Mouse (Mus musculus) thymus, postnatal 36 days (tissue): ENCODE data around the gene Map1b.

Experiments
- DNase-seq, 2 experiments: peaks; one replicate each; pipeline ENCODE4 v3.0.0; 2022; ENCODE audit warnings: mixed read lengths in 2 of 2

Gene Map1b

DNA sequence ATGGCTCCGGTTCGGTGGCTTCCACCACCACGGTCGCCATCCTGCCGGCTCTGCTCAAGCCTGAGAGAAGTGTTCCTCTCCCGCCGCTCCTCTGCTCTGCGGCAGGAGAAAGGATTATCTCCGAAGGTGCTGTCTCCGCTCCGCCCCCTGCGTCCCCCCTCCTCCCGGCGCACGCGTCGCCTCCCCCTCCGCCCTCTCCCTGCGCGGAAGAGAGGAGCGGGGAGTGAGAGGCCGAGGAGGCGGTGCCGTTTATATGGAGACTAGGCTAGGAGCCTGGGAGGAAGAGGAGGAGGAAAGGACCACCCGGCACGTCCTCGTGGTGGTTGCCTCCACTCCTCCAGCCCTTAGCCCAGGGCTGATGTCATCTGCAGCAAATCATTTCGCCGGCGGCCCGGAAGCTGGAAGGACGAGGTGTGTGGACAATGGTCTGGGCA is at the start of gene Map1b:
Map1b (minus strand) TSS at position 93 of the 434 bp plus-strand sequence.
- no peak for DNase-seq

DNA sequence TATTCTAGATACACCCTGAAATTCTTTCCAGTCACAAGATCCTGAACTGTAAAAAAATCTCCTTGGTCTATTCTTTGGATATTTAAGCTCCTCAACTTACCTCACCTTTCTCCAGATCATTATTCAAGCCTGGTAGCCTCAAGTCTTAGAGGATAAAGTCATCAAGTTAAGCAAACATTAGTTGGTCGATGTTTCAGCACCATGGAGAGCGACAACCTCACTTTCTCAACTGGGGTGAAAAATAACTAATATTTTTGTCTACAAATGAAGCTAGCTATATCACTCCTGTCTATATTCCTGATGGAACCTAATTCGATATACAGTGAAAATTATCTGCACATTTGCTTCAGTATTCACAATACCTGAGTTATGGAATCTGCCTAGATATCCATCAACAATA is 48.0 kb upstream of the Map1b start:
- DNase-seq: no peak

DNA sequence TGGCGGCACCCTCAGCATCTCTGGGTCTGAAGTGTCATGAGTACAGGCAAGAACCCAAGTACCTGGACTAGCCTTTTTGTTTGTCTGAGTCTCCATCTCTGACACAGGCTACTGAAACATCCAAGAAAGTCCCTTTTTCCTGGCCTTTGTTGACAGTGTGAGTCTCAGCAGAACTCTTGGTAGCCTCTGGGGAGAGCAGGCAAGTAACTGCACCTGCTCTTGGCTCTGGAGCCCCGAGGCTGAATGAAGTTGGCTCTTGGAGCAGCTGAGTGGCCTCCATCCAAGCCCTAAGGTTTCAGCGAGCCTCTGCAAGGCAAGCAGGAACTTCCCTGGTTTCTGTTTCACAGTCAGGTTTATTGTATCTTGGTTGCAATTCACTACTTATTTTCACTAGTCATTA is 46.7 kb upstream of the Map1b start:
- DNase-seq: no peak

DNA sequence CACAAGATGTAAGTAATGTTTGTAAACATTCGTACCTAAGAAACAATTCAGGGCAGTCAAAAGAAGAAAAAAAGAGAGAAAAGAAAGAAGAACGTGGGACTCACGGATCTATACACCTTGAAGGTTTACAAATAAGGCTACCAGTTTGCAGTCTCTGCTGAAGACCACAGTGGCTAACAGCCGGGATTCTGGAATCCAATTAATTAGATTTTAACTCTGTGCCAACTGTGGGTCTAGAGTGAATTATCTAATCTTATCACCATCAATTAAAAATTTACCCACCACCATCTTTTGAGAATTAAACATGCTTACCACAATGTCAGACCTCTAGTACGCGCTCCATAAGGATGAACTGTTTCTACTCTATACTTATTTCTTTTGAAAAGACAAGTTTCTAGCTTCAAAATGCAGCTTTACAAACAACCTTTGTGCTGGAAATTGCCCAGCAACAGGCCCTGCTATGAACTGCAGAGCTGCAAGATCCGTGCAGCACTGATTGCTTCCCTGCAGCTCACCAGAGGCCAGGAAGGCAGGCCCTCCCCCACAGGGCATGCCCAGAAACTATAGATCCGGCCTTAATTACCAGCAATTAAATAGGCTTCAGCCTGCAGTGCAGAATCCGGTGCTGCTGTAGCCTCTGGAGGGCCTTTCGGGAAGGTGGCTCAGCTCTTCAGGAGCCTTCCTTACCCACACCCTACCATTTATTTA is 45.7 kb upstream of the Map1b start:
- DNase-seq: no peak

DNA sequence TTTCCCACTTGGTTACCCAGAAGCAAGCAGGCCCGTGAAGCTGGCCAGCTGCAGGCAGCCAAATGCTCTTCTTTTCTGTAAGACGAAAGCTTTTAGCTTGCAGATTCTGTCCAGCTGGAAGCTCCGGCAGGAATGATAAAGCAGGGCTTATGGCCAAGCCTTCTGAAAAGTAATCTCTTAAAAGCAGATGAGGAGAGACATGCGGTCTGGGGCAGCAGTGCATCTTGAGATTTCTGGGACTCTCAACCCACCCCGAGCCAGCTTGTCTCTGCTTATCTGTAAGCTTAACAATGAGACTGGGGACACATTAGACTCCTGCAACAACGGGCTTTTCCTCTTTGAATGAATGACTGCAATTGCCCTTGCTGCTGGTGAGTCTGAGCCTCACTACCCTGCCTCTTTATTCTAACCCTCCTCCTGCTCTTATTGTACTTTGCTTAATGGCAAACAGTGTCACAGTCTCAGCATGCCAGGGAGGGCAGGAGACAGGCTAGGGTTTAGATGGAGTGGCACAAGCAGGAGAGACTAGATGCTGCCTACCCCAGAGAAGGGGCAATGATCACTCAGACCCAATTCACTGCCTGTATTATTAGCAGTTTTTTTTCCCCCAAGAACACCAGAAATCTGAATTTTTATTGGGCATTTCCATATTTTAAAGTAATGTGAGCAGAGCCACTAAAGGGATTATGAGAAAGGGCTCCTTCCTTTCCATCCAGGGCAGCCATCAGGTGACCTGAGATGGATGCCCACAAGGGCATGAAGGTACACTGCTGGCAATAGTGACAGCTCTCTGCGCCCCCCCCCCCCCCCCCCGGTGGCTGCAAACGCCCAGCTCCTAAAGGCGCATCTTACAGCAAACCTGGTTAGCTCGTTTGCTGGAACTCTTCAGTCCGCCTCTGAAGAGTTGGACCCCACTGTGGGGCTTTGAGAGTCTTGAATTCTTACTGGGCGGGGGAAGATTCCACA is 44.6 kb upstream of the Map1b start:
- DNase-seq: no peak

DNA sequence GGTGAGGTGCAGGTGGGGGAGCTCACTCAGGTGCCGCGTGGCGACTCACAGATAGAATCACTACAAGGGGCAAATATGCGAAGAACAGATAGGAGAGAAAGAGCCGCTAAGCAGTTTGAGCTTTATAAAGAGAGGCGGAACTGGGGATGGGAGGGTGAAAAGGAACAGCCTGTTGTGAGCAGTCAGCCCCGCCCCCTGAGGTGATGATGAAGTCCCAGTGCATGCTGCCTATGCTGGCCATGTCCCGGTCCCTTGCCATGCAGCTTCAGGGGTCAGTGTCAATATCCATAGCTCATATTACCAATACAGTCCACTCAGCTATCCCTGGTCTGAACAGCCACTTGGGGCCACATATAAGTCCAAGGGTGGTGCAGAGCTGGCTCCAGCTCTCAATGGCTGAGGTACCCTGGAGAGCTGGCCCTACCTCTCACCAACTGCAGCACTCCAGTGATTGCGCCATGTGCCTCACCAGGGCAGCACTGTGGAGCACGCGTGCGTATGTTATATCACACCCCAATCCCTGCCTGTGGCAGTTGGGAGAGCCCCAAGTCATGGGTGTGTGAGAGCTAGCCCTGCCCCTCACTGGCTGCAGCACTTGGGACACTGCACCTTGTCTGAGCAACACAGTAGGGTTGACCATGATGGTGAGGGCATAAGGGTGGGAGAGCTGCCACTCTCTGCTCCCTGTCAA is 42.0 kb upstream of the Map1b start:
- DNase-seq: no peak

DNA sequence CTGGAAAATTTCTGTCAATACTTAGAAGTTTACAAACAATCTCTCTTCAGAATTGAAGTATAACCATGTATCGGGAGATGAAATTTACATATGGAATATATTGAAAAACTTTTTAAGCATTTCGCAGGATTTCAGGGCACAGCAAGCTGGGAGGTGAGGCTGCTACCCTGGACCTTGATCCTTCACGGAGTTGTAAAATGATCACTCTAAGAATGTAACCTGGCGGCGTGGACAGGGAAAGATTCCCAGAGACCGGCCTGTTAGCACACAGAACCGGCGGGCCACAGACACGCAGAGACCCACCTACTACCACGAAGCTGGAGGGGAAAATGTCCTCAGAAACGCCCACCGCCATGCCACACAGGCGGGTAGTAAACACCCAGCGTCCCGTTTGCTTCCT is 41.5 kb upstream of the Map1b start:
- no peak for DNase-seq

- DNase-seq: no peak
Observed at GRCm38 (mm10) chr13:99557331-99557730, 41.0 kb upstream of the Map1b start.

GRCm38 (mm10) chr13:99554960-99555359 is 38.6 kb upstream of the Map1b start:
- no peak for DNase-seq

DNA sequence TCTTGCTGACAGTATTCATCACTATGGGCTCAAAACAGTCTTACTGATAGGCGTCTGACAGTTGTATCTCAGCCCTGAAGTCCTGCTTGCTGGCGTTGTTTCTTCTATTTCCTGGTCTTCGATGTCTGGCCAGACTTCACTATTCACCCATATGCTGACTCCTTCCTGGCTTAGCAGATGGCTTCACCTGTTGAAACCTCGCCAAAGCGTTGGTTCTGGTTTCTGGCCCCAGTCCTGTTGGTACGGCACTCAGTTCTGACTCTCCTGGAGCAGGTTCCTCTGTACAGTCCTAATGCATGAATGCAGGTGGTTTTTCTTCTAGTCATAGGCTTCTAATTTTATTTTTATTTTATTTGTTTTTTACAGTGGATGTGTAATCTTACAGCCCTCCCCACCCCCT is 38.1 kb upstream of the Map1b start:
- no peak for DNase-seq

GRCm38 (mm10) chr13:99552381-99552780 is 36.0 kb upstream of the Map1b start:
- no peak for DNase-seq

GRCm38 (mm10) chr13:99550679-99551369 is 34.5 kb upstream of the Map1b start:
- no peak for DNase-seq

GRCm38 (mm10) chr13:99550060-99550459 is 33.7 kb upstream of the Map1b start:
- DNase-seq: no peak

DNA sequence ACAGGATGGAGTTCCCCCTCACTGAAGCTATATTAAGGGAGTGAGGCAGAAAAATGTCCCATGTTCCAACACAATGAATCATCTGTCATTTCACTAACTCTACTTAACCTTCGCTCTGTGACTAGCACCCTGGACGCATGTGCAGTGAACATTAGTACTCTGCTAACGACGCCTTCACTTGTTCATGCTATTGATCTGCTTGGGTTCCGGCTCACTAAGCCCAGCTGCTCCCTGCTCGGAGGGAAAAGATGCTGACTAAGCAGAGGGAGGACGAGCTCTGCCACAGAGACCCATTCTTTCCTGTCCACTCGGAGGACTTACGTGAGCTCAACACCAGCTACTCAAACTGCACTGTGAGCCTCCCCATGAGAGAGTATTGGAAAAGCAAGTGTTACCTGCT is 33.2 kb upstream of the Map1b start:
- no peak for DNase-seq

GRCm38 (mm10) chr13:99546832-99547231 is 30.5 kb upstream of the Map1b start:
- DNase-seq: no peak

DNA sequence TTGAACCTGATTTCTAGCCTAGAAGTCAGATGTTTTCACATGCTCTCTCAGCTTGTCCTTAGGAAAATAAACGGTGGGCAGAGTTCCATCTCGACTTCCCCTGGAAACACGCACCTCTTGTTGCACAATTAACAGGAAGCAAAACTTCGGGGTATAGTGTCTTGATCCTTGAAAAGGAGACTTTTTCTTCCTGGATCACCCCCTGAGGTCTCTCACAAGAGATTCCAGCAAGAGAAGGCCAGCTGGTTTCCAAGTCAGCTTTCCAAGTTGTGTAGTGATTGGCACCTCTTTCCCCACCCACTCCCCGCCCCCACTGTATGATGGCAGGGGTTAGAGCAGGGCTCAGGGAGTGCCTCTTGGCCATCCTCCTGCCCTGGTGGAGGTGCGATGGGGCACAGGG is 28.9 kb upstream of the Map1b start:
- no peak for DNase-seq

DNA sequence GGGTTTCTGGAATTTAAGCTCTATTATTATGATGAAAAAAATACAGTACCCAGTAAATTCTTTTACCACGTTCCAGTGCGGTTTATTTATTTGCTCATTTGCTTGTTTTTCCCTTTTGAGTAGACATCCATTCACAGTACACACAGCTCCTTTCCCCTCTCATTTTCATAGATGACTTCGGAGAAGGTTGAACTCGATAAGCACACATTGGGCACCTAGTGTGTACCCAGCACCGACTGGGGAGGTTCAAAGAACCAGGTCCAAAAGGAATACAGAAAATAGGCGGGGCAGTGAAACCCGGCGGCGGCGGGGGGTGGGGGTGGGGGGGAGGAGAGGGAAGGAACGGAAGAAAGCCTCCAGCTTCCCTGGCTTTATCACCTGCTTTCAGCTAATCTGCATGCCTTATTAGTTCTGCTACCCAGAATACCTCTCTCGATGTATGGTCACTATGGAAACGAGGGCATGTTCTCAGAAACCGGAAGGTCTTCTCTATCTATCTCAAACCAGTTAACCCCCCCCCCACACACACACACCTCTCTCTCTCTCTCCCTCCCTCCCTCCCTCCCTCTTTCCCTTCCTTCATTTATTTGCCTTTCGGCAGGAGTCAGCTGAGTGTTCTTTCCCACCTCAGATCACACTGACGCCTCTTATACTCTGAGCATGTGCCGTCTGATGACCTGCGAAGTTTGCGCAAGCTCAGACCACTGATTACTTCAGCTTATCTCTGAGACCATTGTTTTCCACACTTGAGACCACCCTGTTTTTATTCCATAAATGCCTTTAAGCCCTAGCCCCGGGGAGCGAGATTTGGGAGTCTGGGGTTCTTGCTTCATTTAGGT is 25.3 kb upstream of the Map1b start:
- no peak for DNase-seq

GRCm38 (mm10) chr13:99539288-99539687 is 22.9 kb upstream of the Map1b start:
- no peak for DNase-seq

DNA sequence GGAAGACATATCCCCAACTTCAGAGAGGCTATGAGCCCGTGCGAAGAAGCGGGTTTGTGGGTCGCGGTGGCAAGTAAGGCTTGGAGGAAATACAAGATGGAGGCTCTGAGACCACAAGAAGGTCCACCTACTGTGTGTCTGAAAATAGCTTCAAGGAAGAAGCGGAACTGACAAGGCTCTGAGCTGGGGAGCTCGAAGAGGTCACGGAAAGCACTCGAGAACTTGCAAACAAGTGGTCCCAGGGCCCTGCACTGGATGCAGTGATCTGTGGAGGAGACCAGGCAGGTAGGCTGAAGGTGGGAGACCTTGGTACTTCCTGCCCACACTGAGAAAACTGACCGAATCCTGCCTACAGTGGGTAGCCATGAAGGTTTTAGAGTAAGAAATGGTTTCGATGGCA is 22.5 kb upstream of the Map1b start:
- no peak for DNase-seq

- DNase-seq: no peak
Observed at GRCm38 (mm10) chr13:99537908-99538513, 21.7 kb upstream of the Map1b start.

GRCm38 (mm10) chr13:99528456-99528855 is 12.1 kb upstream of the Map1b start:
- DNase-seq: no peak
